Mouse (Mus musculus): ENCODE data around the gene Gm2001.
"Not testable (repeated sequence)": the region's sequence is repeated elsewhere in the genome, so short reads cannot be mapped to it uniquely, and the experiment has no call there.

- not testable (repeated sequence) for TF ChIP-seq CTCF (IDR thresholded peaks at IDR 0.05); POLR2A (IDR thresholded peaks at IDR 0.05; ENCODE audit: insufficient read depth, low read depth, low read length)
These were observed 46.9 kb downstream of the Gm2001 start, which contains the start of gene Gm21936 for GRCm38 (mm10) chr12:87795212-87795611.

Measured in heart, adult 2 months (tissue).